Mouse (Mus musculus): ENCODE measurements around the gene Grik3. TPM values are rescaled to one million over a fixed set of nuclear protein-coding genes. Genes with fewer than 3 reads are reported as not detected.

Grik3 gene
- total RNA-seq, 2 experiments from 2014 or later, result 0.15 to 0.21 TPM

GRCm38 (mm10) chr4:125544947-125545767, 54.7 kb downstream of the Grik3 start:
- DNase-seq, result no peak

- DNase-seq, result no peak
Observed at GRCm38 (mm10) chr4:125545768-125546220, 55.3 kb downstream of the Grik3 start.

- no peak for DNase-seq
Observed at GRCm38 (mm10) chr4:125548190-125548589, 57.7 kb downstream of the Grik3 start.

GRCm38 (mm10) chr4:125553754-125554153, 63.3 kb downstream of the Grik3 start:
- DNase-seq, result no peak

- peak; percentile 34 for DNase-seq
Observed at GRCm38 (mm10) chr4:125556405-125557308, 66.2 kb downstream of the Grik3 start.

- DNase-seq, result no peak
Observed at GRCm38 (mm10) chr4:125559564-125559963, 69.1 kb downstream of the Grik3 start.

- DNase-seq, result no peak
Observed at GRCm38 (mm10) chr4:125560806-125561205, 70.3 kb downstream of the Grik3 start.

- no peak for DNase-seq
Observed at GRCm38 (mm10) chr4:125563579-125563978, 73.1 kb downstream of the Grik3 start.

GRCm38 (mm10) chr4:125564008-125564710, 73.7 kb downstream of the Grik3 start:
- DNase-seq, result no peak

- no peak for DNase-seq
Observed at GRCm38 (mm10) chr4:125565711-125566439, 75.4 kb downstream of the Grik3 start.

- DNase-seq, result no peak
Observed at GRCm38 (mm10) chr4:125568210-125568609, 77.7 kb downstream of the Grik3 start.

GRCm38 (mm10) chr4:125571651-125572311, 81.3 kb downstream of the Grik3 start:
- no peak for DNase-seq

- no peak for DNase-seq
Observed at GRCm38 (mm10) chr4:125572312-125572663, 81.8 kb downstream of the Grik3 start.

GRCm38 (mm10) chr4:125573000-125573399, 82.5 kb downstream of the Grik3 start:
- no peak for DNase-seq

GRCm38 (mm10) chr4:125573951-125574675, 83.6 kb downstream of the Grik3 start:
- DNase-seq, result no peak

GRCm38 (mm10) chr4:125580336-125580735, 89.8 kb downstream of the Grik3 start:
- DNase-seq, result no peak

- DNase-seq, result no peak
Observed at GRCm38 (mm10) chr4:125583272-125583671, 92.8 kb downstream of the Grik3 start.

- no peak for DNase-seq
Observed at GRCm38 (mm10) chr4:125583935-125584334, 93.4 kb downstream of the Grik3 start.

GRCm38 (mm10) chr4:125584676-125585075, 94.2 kb downstream of the Grik3 start:
- no peak for DNase-seq

- DNase-seq, result no peak
Observed at GRCm38 (mm10) chr4:125587577-125587976, 97.1 kb downstream of the Grik3 start.

Measured in adrenal gland, postnatal 10 days (tissue).